Mouse (Mus musculus): ENCODE results near the gene Enho.

DNA sequence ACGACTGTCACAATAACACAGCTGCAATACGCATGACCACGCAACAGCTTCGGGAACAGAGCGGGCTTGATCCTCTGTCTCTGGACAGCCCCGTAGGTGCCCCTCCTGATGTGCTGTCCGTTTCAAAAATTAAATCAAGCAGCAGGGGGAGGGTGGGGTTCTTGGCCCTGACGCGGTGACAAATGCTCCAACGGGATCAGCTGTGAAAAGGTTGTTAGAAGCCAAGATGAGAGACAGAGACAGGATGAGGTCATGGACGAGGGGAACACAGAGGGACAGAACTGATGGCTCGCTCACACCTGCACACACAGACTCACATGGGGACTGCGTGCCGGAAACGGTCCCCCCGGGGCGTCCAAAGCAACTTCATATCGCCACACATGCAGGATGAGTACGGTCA is 33.1 kb upstream of the Enho start:
- TF ChIP-seq HCFC1 (IDR thresholded peaks at IDR 0.05; ENCODE audit: borderline replicate concordance, insufficient read depth, low read length) (no peak), ZC3H11A (IDR thresholded peaks at IDR 0.05; ENCODE audit: borderline replicate concordance, low read depth, low read length) (no peak)
